Mouse (Mus musculus) T-helper 17 cell (primary cell): ENCODE results near the gene Qrich2.

Source experiments
- in situ Hi-C, 2 experiments: fragments of 300-600 bp; cut with MboI, MseI; formaldehyde crosslinking; loops; 1 replicate in 1 of 2; 2 replicates in 1 of 2; pipeline ENCODE4 v1.15.1; 2025; ENCODE audit warnings: high pct_unique_total_duplicates in 2 of 2

Gene Qrich2

DNA sequence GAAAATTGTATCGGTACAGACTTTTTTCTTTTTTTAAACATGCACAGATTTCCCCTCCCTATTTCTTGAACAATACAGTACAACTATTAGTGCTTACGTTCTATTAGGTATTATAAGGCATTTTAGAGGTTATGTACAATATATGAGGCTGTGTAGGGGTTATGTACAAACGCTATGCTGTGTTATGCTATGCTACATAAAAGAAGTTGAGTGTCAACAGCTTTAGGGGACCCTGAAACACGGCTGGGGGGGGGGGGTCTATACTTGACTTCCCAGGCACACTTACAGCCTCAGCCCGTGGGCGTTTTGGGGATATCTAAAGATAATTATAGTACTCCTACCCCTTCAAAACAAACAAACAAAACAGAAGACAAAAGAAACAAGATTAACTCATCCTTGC lies 33.9 kb downstream of the Qrich2 start:
- in situ Hi-C loops, result loop anchor here in 1 of 2 experiments (25.0 kb wide), 1 partner anchor 880 kb away; no protein-coding TSS in a partner anchor

DNA sequence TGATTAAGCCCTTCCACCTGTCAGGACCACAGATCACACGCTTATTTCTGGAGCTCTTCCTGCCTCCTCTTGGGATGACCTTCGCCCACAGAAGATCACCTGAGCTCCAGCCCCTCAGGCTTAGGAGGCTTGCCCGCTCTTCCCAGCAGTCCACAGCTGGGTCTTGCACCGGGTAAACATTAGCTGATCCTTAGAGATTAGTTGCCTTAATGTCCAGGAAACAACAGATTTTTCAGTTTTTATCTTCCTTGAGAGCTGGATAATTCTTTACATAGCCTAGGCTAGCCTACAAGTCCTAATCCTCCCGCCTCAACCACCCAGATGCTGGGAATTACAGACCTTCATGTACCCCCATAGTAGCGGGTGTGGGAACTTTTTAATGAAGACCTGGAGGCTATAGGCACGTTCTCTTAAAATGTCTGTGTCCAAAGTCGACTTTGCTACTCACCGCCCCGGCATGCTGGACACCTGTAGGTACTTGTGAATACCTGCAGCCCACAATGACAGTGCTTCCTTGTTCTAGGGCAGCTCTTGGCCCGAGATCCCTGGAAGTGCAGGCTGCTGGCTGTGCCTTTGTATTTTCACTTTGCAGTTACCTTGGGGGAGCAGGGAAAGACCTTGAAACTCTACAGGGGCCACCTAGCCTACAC lies 34.5 kb downstream of the Qrich2 start:
- in situ Hi-C loops, result loop anchor here in 1 of 2 experiments (25.0 kb wide), 1 partner anchor 881 kb away; no protein-coding TSS in a partner anchor

GRCm38 (mm10) chr11:116430723-116431427 lies 35.2 kb downstream of the Qrich2 start:
- in situ Hi-C loops, result loop anchor here in 1 of 2 experiments (25.0 kb wide), 1 partner anchor 881 kb away; no protein-coding TSS in a partner anchor

DNA sequence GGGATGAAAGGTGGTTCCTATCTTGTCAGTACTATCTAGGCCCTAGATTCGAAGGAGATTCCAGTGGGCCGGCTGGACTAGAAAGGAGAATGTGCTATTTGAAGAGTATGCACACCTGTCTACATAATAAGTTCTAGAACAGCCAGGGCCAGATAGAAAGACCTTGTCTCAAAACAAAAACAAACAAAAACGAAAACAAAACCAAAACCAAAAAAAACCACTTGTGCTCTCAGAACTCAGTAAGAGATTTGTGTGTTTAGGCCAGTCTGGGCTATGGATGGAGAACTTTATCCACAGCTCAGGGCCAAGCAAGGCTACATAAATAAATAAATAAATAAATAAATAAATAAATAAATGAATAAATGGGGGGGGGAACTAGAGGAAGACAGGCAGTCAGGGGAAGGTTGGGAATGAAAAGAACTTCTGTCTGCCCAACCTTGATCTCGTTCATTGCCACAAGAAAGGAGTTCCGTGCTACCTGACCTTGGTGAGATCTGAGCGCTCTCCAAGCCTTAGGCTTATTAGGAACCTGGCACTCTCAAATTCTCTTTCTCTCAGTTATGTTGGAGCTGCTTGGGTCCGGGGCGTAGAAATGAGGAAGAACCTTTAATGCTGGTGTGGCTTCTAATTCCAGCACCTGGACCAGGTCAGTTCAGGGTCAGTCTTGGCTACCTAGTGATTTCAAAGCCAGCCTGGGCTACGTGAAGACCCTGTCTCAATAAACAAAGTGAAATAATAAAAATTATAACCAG lies 36.0 kb downstream of the Qrich2 start:
- in situ Hi-C loops, result loop anchor here in 1 of 2 experiments (25.0 kb wide), 1 partner anchor 882 kb away; no protein-coding TSS in a partner anchor

DNA sequence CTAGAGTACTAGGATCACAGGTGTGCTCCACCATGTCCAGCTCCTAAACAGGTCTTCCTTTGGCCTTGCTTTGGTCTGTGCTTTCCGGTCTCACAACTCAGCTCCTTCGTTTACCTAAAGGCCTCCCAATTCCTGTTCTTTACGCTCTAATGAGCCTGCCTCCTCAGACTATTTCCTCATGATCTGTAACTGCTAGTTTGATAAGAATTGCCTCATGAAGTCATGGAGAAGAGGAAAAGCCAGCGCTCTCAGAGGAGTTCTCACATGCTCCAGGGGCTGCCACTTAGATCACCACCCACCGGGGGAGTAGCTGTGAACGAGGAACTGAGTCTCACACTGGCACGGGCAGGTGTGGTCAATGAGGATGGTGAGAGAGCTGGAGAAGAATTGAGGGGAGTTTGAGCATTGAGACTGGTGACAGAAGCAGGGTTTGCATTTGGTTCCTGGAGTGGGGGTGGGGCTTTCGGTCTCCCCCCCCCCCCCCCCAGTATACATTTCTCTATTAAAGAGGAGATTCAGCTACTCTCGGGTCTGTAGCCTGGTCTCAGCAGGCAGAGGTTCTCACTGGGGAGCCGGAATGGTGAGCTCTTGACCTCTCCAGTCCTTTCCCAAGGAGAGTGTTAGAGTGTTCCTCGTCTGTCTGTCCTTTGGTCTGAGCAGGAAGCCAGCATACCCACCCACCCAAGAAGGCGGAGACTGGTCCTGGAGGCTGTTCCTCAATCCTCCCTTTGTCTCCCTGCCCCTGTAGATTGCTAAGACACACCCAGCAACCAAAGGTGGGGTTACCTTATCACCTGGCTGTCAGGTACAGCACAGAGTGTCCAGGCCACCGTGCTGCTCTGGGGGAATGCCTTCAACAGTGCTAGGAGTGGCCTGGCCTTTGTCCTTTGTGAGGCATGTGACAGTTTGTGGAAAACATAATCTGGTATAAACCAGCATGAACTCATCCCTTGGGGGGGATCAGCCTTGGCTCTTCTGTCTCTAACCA lies 36.9 kb downstream of the Qrich2 start:
- in situ Hi-C loops, result loop anchor here in 1 of 2 experiments (25.0 kb wide), 1 partner anchor 883 kb away; no protein-coding TSS in a partner anchor

- in situ Hi-C loops, result loop anchor here in 1 of 2 experiments (25.0 kb wide), 1 partner anchor 885 kb away; no protein-coding TSS in a partner anchor
Observed at GRCm38 (mm10) chr11:116426852-116427575, 39.0 kb downstream of the Qrich2 start.

DNA sequence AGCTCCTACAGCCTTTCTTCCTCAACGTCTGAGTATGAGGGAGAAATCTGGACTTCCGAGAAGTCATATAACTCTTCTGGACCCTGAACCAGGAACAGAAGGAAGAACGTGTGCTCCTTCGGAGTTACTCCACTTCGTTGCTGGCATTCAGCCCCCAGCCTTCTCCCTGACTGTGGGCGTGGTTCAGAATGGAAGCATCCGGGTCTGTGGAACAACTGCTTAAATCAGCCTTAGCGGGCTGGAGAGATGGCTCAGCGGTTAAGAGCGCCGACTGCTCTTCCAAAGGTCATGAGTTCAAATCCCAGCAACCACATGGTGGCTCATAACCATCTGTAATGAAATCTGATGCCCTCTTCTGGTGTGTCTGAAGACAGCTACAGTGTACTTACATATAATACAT lies 39.7 kb downstream of the Qrich2 start:
- in situ Hi-C loops, result loop anchor here in 1 of 2 experiments (25.0 kb wide), 1 partner anchor 886 kb away; no protein-coding TSS in a partner anchor

DNA sequence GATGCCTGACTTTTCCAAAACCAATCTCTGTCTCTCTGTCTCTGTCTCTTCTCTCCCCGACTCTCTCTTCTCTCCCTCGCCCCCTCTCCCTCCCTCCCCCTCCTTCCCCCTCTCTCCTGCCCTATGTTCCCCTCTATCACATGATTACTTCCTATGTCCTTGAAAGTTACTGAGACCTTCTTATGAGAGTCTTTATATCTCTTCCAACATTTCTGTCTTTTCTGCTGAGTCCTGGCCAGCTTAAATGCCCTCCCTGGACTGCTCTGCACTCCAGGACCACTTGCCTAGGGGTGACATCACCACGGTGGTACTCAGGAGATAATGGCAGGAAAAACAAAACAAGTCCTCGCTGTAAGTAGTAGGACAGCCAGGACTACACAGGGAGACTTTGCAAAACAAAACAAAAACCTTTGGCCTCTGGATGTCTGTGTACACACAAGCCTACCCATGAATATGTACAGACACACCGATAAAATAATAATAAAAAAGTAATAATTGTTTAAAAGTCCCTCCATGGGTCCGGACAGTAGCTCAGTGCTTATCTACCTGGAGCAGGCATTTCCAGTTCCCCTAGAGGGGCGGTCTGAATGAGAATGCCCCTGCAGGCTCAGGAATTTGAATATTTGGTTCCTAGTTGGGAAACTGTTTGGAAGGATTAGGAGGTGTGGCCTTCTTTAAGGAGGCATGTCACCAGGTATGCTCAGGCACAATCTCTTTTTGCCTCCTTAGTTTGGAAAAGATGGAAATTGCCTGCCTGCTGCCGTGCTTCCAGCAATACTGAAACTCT lies 41.2 kb downstream of the Qrich2 start:
- in situ Hi-C loops, result loop anchor here (25.0 kb wide), 5 partner anchors 887 to 1912 kb away; partner anchors contain the start of genes Cep295nl (in 1 of the 2), Cyth1 (in 1 of the 2), Nat9 (in 1 of the 2) and Tmem104 (in 1 of the 2)

DNA sequence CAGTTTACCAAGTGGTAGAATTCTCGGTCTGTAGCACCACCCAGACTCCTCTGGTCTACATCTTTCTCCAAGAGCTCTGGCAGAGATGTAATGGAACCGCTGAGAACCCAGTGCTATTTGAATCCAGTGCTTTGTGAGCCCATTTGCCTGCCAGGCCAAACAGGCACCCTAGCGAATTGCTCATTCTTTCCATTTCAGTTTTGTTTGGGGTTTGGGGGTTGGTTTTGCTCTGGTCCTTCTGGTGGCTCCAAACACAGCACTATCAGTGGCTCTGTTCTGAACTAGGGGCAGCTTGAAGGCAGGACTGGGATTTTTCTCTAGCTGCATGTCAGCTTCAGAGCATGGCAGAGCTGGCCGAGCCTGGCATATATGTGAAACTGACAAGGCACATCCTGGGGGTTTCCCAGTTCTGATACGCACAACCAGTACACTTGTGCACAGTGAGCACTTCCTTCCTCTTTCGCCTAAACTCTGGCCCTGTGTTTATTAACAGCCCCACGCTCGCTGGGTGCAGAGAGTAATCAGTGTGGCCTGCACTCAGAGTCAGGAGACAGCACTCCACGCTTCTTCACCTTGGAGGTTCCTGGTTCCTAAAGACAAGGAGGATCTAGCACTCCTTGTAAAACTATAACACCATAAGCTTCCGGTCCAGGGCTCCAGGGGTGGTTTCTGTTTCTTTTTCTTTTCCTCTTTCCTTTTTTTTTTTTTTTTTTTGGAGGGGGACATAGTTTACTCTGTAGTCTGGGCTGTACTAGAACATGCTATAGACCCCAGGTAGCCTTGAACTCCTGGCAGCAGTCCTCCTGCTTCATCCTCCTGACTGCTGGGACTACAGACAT lies 42.0 kb downstream of the Qrich2 start:
- in situ Hi-C loops, result loop anchor here (25.0 kb wide), 4 partner anchors 913 to 1913 kb away; partner anchors contain the start of genes Cep295nl (in 1 of the 2), Cyth1 (in 1 of the 2), Nat9 (in 1 of the 2) and Tmem104 (in 1 of the 2)

- in situ Hi-C loops, result loop anchor here (25.0 kb wide), 4 partner anchors 914 to 1914 kb away; partner anchors contain the start of genes Cep295nl (in 1 of the 2), Cyth1 (in 1 of the 2), Nat9 (in 1 of the 2) and Tmem104 (in 1 of the 2)
Observed at GRCm38 (mm10) chr11:116423214-116423613, 42.8 kb downstream of the Qrich2 start.

DNA sequence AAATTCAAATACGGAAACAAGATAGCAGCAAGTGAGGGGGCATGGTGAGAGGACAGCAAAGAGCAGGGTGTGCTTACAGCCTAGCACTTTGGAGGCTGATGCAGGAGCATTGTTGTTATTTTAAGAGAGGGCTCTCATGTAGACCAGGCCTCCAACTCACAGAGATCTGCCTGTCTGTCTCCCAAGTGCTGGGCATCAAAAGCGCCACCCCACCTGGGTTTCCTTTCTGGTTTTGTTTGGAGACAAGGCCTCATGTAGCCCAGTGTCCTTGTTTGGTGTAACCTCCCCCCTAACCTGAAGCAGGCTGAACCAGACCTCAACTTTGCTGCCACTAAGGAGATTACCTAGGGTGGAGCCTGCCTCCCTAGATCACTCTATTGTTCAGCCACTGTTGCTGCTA lies 43.5 kb downstream of the Qrich2 start:
- in situ Hi-C loops, result loop anchor here (25.0 kb wide), 4 partner anchors 915 to 1915 kb away; partner anchors contain the start of genes Cep295nl (in 1 of the 2), Cyth1 (in 1 of the 2), Nat9 (in 1 of the 2) and Tmem104 (in 1 of the 2)

DNA sequence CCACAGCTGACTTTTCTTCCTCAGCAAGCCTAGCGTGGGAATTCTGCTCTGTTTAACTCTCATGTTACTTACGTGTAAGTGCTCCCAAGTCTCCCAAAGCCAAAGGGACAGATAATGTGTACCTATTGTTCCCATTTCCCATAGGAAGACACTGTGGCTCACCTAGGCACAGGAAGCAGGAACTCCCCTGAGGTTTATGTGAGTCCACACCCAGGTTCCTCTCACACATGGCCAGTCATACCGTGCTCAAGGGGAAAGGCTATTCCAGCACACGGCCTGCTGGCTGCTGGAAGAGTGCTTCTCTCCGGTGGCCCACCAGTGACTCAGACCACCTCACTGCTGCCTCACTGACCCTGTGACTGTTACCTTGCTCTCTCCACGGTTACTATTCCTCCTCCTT lies 44.9 kb downstream of the Qrich2 start:
- in situ Hi-C loops, result loop anchor here (25.0 kb wide), 4 partner anchors 916 to 1916 kb away; partner anchors contain the start of genes Cep295nl (in 1 of the 2), Cyth1 (in 1 of the 2), Nat9 (in 1 of the 2) and Tmem104 (in 1 of the 2)

DNA sequence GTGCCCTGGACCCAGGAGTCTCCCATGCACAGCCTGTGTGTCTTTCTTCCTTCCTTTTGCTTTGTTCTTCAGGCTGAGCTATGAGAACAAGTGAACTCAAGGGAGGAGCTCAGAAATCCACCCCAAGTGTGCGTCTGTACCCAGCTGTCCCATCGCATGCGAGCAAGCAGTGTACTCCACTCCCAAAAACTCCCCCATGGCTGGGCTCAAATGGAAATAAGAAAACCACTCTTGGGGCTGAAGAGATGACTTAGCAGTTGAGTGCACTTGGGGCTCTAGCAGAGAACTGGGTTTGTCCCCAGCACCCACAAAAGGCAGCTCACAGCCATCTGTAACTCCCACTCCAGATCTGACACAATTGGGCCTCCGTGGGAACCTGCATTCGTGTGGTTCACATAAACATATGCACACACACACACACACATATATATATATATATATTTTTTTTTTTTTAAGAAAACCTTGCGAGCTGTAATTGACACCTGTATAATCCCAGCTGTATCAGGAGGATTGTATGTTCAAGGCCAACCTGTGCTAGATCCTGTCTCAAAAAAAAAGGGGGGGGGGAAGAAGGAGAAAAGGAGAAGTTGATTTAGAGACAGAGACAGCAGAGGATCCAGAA lies 47.1 kb downstream of the Qrich2 start:
- in situ Hi-C loops, result loop anchor here (25.0 kb wide), 4 partner anchors 918 to 1918 kb away; partner anchors contain the start of genes Cep295nl (in 1 of the 2), Cyth1 (in 1 of the 2), Nat9 (in 1 of the 2) and Tmem104 (in 1 of the 2)

DNA sequence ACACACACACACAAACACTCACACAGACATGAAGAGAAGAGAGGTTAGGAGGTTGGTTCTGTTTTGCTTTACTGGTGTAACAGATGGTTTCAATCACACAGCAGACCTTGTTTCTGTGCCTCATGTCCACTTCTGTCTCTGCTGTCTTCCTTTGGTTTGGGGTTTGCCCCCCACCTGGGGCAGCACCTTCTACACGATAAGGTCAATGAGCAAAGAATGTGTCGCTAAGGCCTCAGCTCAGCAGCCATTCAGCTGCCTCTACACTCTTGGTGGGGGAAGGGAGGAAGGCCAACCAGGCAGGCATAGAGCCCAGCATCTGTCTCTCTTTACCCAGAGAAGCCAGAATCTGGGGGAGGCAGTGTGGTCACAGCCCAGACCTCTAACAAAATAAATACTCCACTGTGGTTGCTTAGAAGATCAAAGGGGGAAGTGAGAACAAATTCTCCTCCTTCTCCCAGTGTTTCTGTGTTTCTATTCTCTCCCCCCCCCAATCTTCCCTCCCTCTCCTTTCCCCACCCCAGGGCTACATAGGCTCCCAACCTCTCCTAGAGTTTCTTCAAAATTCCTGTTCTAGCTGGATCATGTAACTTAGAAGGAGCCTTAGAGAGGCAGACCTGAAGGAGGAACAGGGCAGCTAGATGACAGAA lies 47.7 kb downstream of the Qrich2 start:
- in situ Hi-C loops, result loop anchor here (25.0 kb wide), 4 partner anchors 919 to 1919 kb away; partner anchors contain the start of genes Cep295nl (in 1 of the 2), Cyth1 (in 1 of the 2), Nat9 (in 1 of the 2) and Tmem104 (in 1 of the 2)

GRCm38 (mm10) chr11:116417054-116417453 lies 49.0 kb downstream of the Qrich2 start:
- in situ Hi-C loops, result loop anchor here (25.0 kb wide), 4 partner anchors 920 to 1920 kb away; partner anchors contain the start of genes Cep295nl (in 1 of the 2), Cyth1 (in 1 of the 2), Nat9 (in 1 of the 2) and Tmem104 (in 1 of the 2)
